Mouse (Mus musculus): Measurements from ENCODE around the gene Gm20388. TPM values are rescaled to one million over a fixed set of nuclear protein-coding genes. Genes with fewer than 3 reads are reported as not detected.

Gene Gm20388
- polyA plus RNA-seq, 1 experiment from 2014 or later, result not detected

DNA sequence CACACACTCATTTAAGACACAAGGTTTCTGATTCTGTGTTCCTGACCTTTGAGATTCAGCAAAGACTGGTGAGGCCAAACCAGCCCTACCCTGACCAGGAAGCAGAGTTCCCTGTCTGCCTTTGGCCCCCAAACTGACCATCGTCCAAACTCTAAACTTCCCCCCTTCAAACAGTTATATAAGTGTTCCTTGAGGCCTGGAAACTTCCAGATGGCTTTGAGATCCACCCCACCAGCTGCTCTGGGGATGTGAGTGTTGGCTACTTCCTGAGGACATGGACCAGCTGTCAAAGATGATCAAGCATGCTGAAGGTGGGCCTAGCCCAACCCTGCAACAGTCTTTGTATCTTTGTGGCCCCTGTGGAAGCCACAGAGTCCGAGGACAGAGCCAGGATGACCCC is 146.4 kb downstream of the Gm20388 start:
- WGBS, result 73% methylated on average over 2 of the region's 2 CpGs
- Histone ChIP-seq H3K27me3 (ENCODE audit: control insufficient read depth, insufficient read depth, low read length) (no peaks in the 10 kb centered on the region), H3K4me3 (ENCODE audit: low read length) (no peak overlapping the region), H3K4me1 (ENCODE audit: control insufficient read depth, insufficient read depth, low read length) (no peaks in the 10 kb centered on the region), H3K9me3 (ENCODE audit: control insufficient read depth, low read length) (no peaks in the 10 kb centered on the region), H3K9ac (ENCODE audit: low read depth, low read length) (no peak overlapping the region), H3K4me2 (replicated peaks; ENCODE audit: low read depth, low read length) (no peak overlapping the region), H3K27ac (ENCODE audit: low read depth, low read length) (no peak overlapping the region), H3K36me3 (ENCODE audit: control insufficient read depth, insufficient read depth, low read length) (no peaks in the 10 kb centered on the region)
- no peak for ATAC-seq (ENCODE audit: low FRiP score, low TSS enrichment)

DNA sequence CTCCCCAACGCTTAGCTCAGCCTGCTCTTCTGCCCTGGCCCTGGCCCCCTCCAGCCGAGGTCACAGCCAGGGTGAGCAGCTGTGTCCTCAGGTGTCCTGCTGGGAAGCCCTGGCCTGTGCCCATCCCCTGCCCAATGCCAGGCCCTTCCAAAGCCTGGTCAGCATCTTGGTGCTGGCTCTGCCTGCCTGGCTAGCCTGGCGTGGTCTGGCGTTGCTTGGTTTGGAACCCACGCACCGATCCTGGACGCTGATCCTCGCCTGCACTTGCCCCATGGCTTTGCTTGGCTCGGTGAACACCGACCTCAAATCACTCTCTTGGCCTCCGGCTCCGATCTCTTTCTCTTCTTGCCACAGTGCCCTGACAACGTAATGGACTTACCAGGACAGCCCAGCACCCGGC is 152.1 kb downstream of the Gm20388 start:
- Histone ChIP-seq H3K9ac (ENCODE audit: low read depth, low read length) (no peak overlapping the region), H3K36me3 (ENCODE audit: control insufficient read depth, insufficient read depth, low read length) (no peaks in the 10 kb centered on the region), H3K27ac (ENCODE audit: low read depth, low read length) (no peak overlapping the region), H3K4me1 (ENCODE audit: control insufficient read depth, insufficient read depth, low read length) (peaks cover 2% of the 10 kb centered on the region; the same call in 1 of the 2 replicates), H3K27me3 (ENCODE audit: control insufficient read depth, insufficient read depth, low read length) (no peaks in the 10 kb centered on the region), H3K4me2 (replicated peaks; ENCODE audit: low read depth, low read length) (no peak overlapping the region), H3K4me3 (ENCODE audit: low read length) (no peak overlapping the region), H3K9me3 (ENCODE audit: control insufficient read depth, low read length) (no peaks in the 10 kb centered on the region)
- WGBS, result 87% methylated on average over 14 of the region's 14 CpGs
- 0 out of 2 replicates have a peak, but pooled peaks have one; percentile 14 for ATAC-seq (ENCODE audit: low FRiP score, low TSS enrichment)

DNA sequence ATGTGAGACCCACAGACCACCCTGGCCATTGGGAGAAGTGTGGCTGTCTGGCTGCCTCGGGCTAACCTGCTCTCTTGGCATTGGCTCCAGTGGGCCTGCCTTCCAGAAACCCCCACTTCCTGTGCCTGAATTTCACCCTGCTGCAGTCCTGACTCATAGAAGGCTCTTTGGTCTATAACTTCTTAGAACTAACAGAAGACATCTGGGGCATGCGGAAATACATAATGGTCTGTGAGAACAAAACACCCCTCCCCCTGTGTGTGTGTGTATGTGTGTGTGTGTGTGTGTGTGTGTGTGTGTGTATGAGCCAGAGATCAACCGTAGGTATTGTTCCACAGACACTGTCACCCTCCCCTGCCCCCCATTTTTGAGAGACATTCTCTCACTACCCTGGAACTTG is 152.7 kb downstream of the Gm20388 start:
- 72% methylated on average over 3 of the region's 3 CpGs for WGBS
- Histone ChIP-seq H3K4me2 (replicated peaks; ENCODE audit: low read depth, low read length) (no peak overlapping the region), H3K27ac (ENCODE audit: low read depth, low read length) (no peak overlapping the region), H3K9ac (ENCODE audit: low read depth, low read length) (no peak overlapping the region), H3K36me3 (ENCODE audit: control insufficient read depth, insufficient read depth, low read length) (no peaks in the 10 kb centered on the region), H3K27me3 (ENCODE audit: control insufficient read depth, insufficient read depth, low read length) (no peaks in the 10 kb centered on the region), H3K4me3 (ENCODE audit: low read length) (no peak overlapping the region), H3K9me3 (ENCODE audit: control insufficient read depth, low read length) (no peaks in the 10 kb centered on the region), H3K4me1 (ENCODE audit: control insufficient read depth, insufficient read depth, low read length) (peaks cover 8% of the 10 kb centered on the region; the same call in 1 of the 2 replicates)
- no peak for ATAC-seq (ENCODE audit: low FRiP score, low TSS enrichment)

DNA sequence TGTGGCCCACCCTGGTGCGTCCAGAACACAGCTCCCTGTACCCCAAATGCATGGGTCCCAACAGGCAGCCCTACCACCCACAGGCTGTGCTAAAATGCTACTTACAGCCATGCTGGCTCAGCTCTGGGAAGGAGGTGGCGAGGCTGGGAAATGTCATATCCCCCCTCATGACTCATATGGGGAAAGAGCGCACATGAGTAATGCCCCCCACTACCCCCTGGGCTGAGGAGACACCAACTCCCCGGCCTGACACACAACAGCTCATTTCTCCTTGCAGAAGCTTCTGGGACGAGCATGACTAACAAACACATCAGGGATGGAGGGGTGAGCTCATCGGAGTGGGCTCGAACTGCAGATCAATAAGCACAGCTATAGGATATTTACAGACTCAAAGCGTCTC is 155.0 kb downstream of the Gm20388 start:
- Histone ChIP-seq H3K4me3 (ENCODE audit: low read length) (no peak overlapping the region), H3K36me3 (ENCODE audit: control insufficient read depth, insufficient read depth, low read length) (no peaks in the 10 kb centered on the region), H3K9ac (ENCODE audit: low read depth, low read length) (no peak overlapping the region), H3K9me3 (ENCODE audit: control insufficient read depth, low read length) (no peaks in the 10 kb centered on the region), H3K27me3 (ENCODE audit: control insufficient read depth, insufficient read depth, low read length) (no peaks in the 10 kb centered on the region), H3K4me1 (ENCODE audit: control insufficient read depth, insufficient read depth, low read length) (peaks cover 10% of the 10 kb centered on the region; the same call in 1 of the 2 replicates), H3K27ac (ENCODE audit: low read depth, low read length) (no peak overlapping the region), H3K4me2 (replicated peaks; ENCODE audit: low read depth, low read length) (no peak overlapping the region)
- ATAC-seq (ENCODE audit: low FRiP score, low TSS enrichment), result no peak
- WGBS, result 90% methylated on average over 8 of the region's 8 CpGs

DNA sequence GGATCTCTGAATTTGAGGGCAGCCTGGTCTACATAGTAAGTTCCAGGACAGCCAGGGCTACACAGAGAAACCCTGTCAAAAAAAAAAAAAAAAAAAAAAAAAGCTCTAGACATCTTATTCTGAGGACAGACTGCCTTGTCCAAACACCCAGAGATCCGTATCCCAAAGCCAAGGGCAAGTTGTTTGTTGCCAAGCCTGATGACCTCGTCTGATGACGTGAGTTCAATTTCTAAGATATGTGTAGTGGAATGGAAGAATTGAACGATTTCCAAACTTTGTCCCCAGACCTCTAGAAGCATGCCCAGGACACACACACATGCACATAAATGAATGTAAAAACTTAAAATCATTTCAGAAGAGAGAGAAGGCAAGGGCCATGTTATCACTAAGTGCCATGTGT is 155.6 kb downstream of the Gm20388 start:
- Histone ChIP-seq H3K27me3 (ENCODE audit: control insufficient read depth, insufficient read depth, low read length) (no peaks in the 10 kb centered on the region), H3K4me2 (replicated peaks; ENCODE audit: low read depth, low read length) (no peak overlapping the region), H3K36me3 (ENCODE audit: control insufficient read depth, insufficient read depth, low read length) (no peaks in the 10 kb centered on the region), H3K4me3 (ENCODE audit: low read length) (no peak overlapping the region), H3K9me3 (ENCODE audit: control insufficient read depth, low read length) (no peaks in the 10 kb centered on the region), H3K9ac (ENCODE audit: low read depth, low read length) (no peak overlapping the region), H3K4me1 (ENCODE audit: control insufficient read depth, insufficient read depth, low read length) (peaks cover 10% of the 10 kb centered on the region; the same call in 1 of the 2 replicates), H3K27ac (ENCODE audit: low read depth, low read length) (no peak overlapping the region)
- WGBS, result 93% methylated on average over 4 of the region's 4 CpGs
- ATAC-seq (ENCODE audit: low FRiP score, low TSS enrichment), result no peak

DNA sequence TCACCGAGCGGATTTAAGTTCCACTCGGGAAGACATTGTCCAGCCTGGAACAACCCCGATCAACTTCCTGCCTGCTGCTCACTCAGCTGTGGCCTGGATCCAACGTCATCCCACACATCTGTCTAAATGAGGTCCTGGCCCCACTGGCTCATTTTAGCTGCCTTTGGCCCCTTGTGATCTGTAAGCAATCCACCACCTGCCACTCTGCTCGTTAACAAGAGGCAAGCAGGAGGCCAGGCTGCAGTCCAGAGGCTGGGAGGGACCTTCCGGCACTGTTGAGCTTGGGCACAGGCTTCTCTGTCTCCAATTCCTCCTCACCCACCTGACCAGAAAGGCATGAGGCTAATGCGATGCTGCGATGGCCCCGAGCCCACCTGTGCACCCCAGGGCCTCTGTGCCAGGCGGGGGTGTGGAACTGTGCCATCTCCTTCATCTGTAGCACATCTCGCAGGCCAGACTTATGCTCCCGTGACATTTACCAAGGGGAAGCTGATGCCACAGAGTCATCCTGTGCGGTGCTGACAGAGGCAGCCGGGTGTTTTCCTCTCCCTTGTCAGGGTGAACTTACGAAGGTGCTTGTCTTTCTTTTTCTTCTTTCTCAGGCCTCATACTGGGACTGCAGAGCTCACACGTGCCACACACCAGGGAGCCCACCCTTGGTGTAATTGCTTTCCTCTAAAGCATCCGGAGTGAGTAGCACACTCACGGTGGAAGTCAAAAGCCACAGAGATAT is 157.5 kb downstream of the Gm20388 start:
- no peak overlapping the region for H3K27ac ChIP-seq (ENCODE audit: low read depth, low read length)
- no peaks in the 10 kb centered on the region for H3K9me3 ChIP-seq (ENCODE audit: control insufficient read depth, low read length)
- no peaks in the 10 kb centered on the region for H3K27me3 ChIP-seq (ENCODE audit: control insufficient read depth, insufficient read depth, low read length)
- 25% methylated on average over 19 of the region's 19 CpGs for WGBS
- no peak overlapping the region; the same call in 1 of the 2 replicates for H3K9ac ChIP-seq (ENCODE audit: low read depth, low read length)
- ATAC-seq (ENCODE audit: low FRiP score, low TSS enrichment), result peak; percentile 66
- H3K36me3 ChIP-seq (ENCODE audit: control insufficient read depth, insufficient read depth, low read length), result no peaks in the 10 kb centered on the region
- H3K4me3 ChIP-seq (ENCODE audit: low read length), result no peak overlapping the region
- H3K4me1 ChIP-seq (ENCODE audit: control insufficient read depth, insufficient read depth, low read length), result peaks cover 14% of the 10 kb centered on the region; the same call in 1 of the 2 replicates
- no peak overlapping the region; the same call in 1 of the 2 replicates for H3K4me2 ChIP-seq (replicated peaks; ENCODE audit: low read depth, low read length)

DNA sequence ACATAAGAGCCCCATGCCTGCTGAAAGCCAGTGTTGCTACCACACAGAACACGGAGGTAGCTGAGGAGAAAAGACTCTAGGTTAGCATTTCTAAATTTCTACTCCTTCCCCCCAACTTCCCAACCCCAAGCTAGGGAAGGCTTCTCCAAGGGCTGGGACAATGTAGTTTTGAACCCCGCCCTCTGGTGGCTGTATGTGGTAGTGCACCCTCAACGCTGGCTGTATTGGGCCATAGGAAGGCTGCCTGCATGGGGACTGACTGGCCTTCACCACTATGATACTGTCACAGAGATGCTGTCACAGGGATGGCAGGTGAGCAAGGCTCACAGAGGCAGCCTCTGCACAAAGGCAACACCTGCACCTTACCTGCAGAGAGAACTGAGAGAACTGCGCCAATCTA is 161.0 kb downstream of the Gm20388 start:
- Histone ChIP-seq H3K36me3 (ENCODE audit: control insufficient read depth, insufficient read depth, low read length) (no peaks in the 10 kb centered on the region), H3K4me3 (ENCODE audit: low read length) (no peak overlapping the region), H3K27ac (ENCODE audit: low read depth, low read length) (peak overlapping the region; percentile 4; the same call in 1 of the 2 replicates), H3K4me2 (replicated peaks; ENCODE audit: low read depth, low read length) (no peak overlapping the region), H3K9ac (ENCODE audit: low read depth, low read length) (no peak overlapping the region), H3K9me3 (ENCODE audit: control insufficient read depth, low read length) (no peaks in the 10 kb centered on the region), H3K27me3 (ENCODE audit: control insufficient read depth, insufficient read depth, low read length) (no peaks in the 10 kb centered on the region), H3K4me1 (ENCODE audit: control insufficient read depth, insufficient read depth, low read length) (peaks cover 19% of the 10 kb centered on the region)
- peak; percentile 72; the same call in 1 of the 2 replicates for ATAC-seq (ENCODE audit: low FRiP score, low TSS enrichment)
- WGBS, result 25% methylated on average over 4 of the region's 4 CpGs

DNA sequence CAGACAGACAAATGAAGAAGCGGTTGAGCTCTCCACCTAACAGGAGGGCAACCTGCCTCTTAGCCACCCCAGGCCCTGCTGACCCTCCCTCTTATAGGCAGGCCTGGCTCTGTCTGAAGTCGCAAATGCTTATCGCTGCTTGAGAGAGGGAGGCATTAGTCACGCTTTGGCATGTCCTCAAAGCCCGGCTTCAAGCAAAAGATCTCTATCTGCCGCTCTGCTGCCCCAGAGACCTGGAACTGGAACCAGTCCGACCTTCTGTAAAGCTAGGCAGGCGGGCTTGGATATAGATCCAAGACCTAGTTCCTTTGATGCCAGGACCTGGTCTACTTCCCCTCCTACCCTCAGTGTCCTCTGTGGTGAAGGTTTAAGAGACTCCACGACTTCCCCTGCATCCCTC is 161.6 kb downstream of the Gm20388 start:
- no peak overlapping the region for H3K4me2 ChIP-seq (replicated peaks; ENCODE audit: low read depth, low read length)
- no peak overlapping the region for H3K4me3 ChIP-seq (ENCODE audit: low read length)
- ATAC-seq (ENCODE audit: low FRiP score, low TSS enrichment), result no peak
- 62% methylated on average over 9 of the region's 9 CpGs for WGBS
- peak overlapping the region; percentile 76; the same call in 1 of the 2 replicates for H3K27ac ChIP-seq (ENCODE audit: low read depth, low read length)
- H3K27me3 ChIP-seq (ENCODE audit: control insufficient read depth, insufficient read depth, low read length), result no peaks in the 10 kb centered on the region
- no peak overlapping the region for H3K9ac ChIP-seq (ENCODE audit: low read depth, low read length)
- peaks cover 19% of the 10 kb centered on the region for H3K4me1 ChIP-seq (ENCODE audit: control insufficient read depth, insufficient read depth, low read length)
- H3K9me3 ChIP-seq (ENCODE audit: control insufficient read depth, low read length), result no peaks in the 10 kb centered on the region
- no peaks in the 10 kb centered on the region for H3K36me3 ChIP-seq (ENCODE audit: control insufficient read depth, insufficient read depth, low read length)

DNA sequence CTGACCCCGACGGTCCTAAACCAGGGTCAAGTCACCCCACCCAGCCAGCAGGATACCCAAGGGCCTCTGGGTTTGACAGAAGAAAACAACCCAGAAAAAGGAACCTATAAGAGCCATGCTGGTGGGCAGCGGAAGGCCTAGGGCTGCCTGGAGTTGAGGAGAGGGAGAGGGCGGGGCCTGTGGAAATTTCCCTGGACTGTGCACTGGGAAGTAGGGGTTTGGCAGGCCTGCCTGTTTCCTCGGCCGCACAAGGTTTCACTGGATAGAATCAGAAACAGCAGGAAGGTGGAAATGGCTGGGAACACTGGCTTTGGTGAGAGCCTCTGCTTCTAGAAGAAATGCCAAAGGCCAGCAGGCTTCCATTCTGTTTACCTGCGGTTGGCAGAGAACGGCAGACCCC is 162.2 kb downstream of the Gm20388 start:
- H3K27ac ChIP-seq (ENCODE audit: low read depth, low read length), result peak overlapping the region; percentile 76
- 68% methylated on average over 8 of the region's 8 CpGs for WGBS

More for the DNA sequence above, 162.2 kb downstream of the Gm20388 start:
- no peak overlapping the region for H3K4me3 ChIP-seq (ENCODE audit: low read length)
- no peaks in the 10 kb centered on the region for H3K27me3 ChIP-seq (ENCODE audit: control insufficient read depth, insufficient read depth, low read length)
- H3K9me3 ChIP-seq (ENCODE audit: control insufficient read depth, low read length), result no peaks in the 10 kb centered on the region
- ATAC-seq (ENCODE audit: low FRiP score, low TSS enrichment), result no peak
- no peak overlapping the region for H3K9ac ChIP-seq (ENCODE audit: low read depth, low read length)
- H3K4me1 ChIP-seq (ENCODE audit: control insufficient read depth, insufficient read depth, low read length), result peaks cover 17% of the 10 kb centered on the region
- H3K36me3 ChIP-seq (ENCODE audit: control insufficient read depth, insufficient read depth, low read length), result no peaks in the 10 kb centered on the region
- H3K4me2 ChIP-seq (replicated peaks; ENCODE audit: low read depth, low read length), result no peak overlapping the region
